Mouse (Mus musculus) midbrain, embryonic 12.5 days (tissue): ENCODE data around the gene Fndc10. TPM values are rescaled to one million over a fixed set of nuclear protein-coding genes. Genes with fewer than 3 reads are reported as not detected.
A peak's percentile ranks its signal among the peaks of the same experiment; 100 is the strongest.

Experiments
- ATAC-seq: fragments of 200-750 bp; cut with Nextera tagmentation; 2 replicates; pipeline ENCODE4 v1.8.0; 2017; ENCODE audit warnings: low read depth, moderate TSS enrichment, moderate library complexity; ENCODE audit not compliant: low FRiP score
- H3K27ac ChIP-seq: fragments of 300-500 bp; sonication (generic); replicated peaks from 2 replicates; pipeline ENCODE4 v1.5.1; 2016; ENCODE audit warnings: mild to moderate bottlenecking
- H3K27me3 ChIP-seq: fragments of 300-500 bp; sonication (generic); 2 replicates; pipeline ENCODE4 v1.6.1; 2016; ENCODE audit warnings: mild to moderate bottlenecking
- H3K36me3 ChIP-seq: fragments of 300-500 bp; sonication (generic); 2 replicates; pipeline ENCODE4 v1.6.1; 2016
- H3K4me1 ChIP-seq: fragments of 300-500 bp; sonication (generic); 2 replicates; pipeline ENCODE4 v1.6.1; 2016
- H3K4me2 ChIP-seq: fragments of 300-500 bp; sonication (generic); replicated peaks from 2 replicates; pipeline ENCODE4 v1.6.1; 2016; ENCODE audit warnings: mild to moderate bottlenecking, moderate library complexity
- H3K4me3 ChIP-seq: fragments of 300-500 bp; sonication (generic); 2 replicates; pipeline ENCODE4 v1.5.1; 2016; ENCODE audit warnings: mild to moderate bottlenecking
- H3K9ac ChIP-seq: fragments of 300-500 bp; sonication (generic); replicated peaks from 2 replicates; pipeline ENCODE4 v1.6.1; 2016; ENCODE audit warnings: mild to moderate bottlenecking, moderate library complexity
- H3K9me3 ChIP-seq: fragments of 300-500 bp; sonication (generic); 2 replicates; pipeline ENCODE4 v1.6.1; 2016; ENCODE audit warnings: mild to moderate bottlenecking
- WGBS: fragments of 180-500 bp; shearing (Covaris S2); methylation state at CpG from one replicate; pipeline ENCODE4 v1.1.7; 2016; 5-methylcytosine and 5-hydroxymethylcytosine counted together
- polyA plus RNA-seq: library from polyadenylated mRNA; unstranded; fragments of >200 nt; fragmentation: Nextera tagmentation; extraction: Ambion mirVana; gene quantifications from 2 replicates; pipeline ENCODE4 v1.2.1, GENCODE M21; 2016

Gene Fndc10
- polyA plus RNA-seq, 1 experiment from 2014 or later = 5.7 TPM

- H3K36me3 ChIP-seq = peaks cover 5% of the 10 kb centered on the region
- no peaks in the 10 kb centered on the region for H3K27me3 ChIP-seq
- no peaks in the 10 kb centered on the region for H3K9me3 ChIP-seq
- H3K4me1 ChIP-seq = peaks cover 12% of the 10 kb centered on the region
- no peak for ATAC-seq
- no peak overlapping the region for H3K27ac ChIP-seq
- H3K4me2 ChIP-seq = no peak overlapping the region
- H3K4me3 ChIP-seq = no peak overlapping the region
- 63% methylated on average over 6 of the region's 6 CpGs for WGBS
- no peak overlapping the region for H3K9ac ChIP-seq
Observed at GRCm38 (mm10) chr4:155710521-155711252, 16.5 kb downstream of the Fndc10 start.

DNA sequence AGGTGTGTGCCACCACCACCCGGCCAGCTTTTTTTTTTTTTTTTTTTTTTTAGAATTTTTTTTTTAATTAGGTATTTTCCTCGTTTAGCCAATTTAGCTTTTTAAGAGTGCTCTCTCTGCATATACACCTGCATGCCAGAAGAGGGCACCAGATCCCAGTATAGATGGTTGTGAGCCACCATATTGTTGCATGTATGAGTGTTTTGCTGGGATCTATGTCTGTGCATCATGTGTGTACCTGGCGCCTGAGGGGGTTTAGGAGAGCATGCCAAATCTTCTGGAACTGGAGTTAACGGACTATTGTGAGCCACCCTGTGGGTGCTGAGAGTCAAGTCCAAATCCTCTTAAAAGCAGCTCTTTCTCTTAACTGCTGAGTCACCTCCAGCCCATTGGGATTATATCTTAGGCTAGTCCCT lies 27.5 kb downstream of the Fndc10 start:
- Histone ChIP-seq H3K36me3 (peaks cover 12% of the 10 kb centered on the region), H3K4me2 (no peak overlapping the region), H3K4me3 (no peak overlapping the region), H3K27me3 (no peaks in the 10 kb centered on the region), H3K27ac (no peak overlapping the region), H3K9ac (no peak overlapping the region), H3K4me1 (no peaks in the 10 kb centered on the region), H3K9me3 (no peaks in the 10 kb centered on the region)
- no peak for ATAC-seq
- WGBS = 66% methylated on average over 4 of the region's 4 CpGs

DNA sequence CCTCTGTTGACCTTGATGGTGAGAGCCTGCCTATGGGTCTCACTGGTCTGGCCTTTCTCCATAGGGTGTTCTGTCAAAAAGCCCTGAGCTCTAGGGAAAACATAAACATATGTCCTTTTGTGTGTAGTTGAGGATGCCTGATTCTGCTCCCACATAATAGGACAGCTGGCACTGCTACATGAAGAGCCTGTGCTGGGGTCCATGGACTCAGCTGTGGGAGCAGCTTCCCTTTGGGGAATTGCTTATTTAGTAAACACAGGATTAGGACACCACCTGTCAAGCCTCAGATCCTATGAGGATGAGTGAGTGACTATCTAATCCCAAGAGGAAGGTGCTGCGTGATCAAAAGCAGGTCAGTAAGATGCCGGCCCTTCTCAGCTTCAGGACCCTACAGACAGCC lies 33.9 kb downstream of the Fndc10 start:
- Histone ChIP-seq H3K4me3 (no peak overlapping the region), H3K4me1 (no peaks in the 10 kb centered on the region; the same call in 1 of the 2 replicates), H3K27ac (peak overlapping the region; percentile 50; the same call in 1 of the 2 replicates), H3K9me3 (no peaks in the 10 kb centered on the region), H3K4me2 (no peak overlapping the region), H3K9ac (no peak overlapping the region), H3K27me3 (no peaks in the 10 kb centered on the region), H3K36me3 (peaks cover 14% of the 10 kb centered on the region)
- 68% methylated on average over 2 of the region's 2 CpGs for WGBS
- ATAC-seq = no peak

- H3K27ac ChIP-seq = no peak overlapping the region
- WGBS = 86% methylated on average over 10 of the region's 10 CpGs
- H3K9me3 ChIP-seq = no peaks in the 10 kb centered on the region
- H3K36me3 ChIP-seq = peaks cover 29% of the 10 kb centered on the region
- H3K27me3 ChIP-seq = no peaks in the 10 kb centered on the region
- no peak for ATAC-seq
- peaks cover 24% of the 10 kb centered on the region for H3K4me1 ChIP-seq
- no peak overlapping the region for H3K4me2 ChIP-seq
- no peak overlapping the region for H3K9ac ChIP-seq
- no peak overlapping the region for H3K4me3 ChIP-seq
Observed at GRCm38 (mm10) chr4:155733267-155733666, 39.1 kb downstream of the Fndc10 start.

DNA sequence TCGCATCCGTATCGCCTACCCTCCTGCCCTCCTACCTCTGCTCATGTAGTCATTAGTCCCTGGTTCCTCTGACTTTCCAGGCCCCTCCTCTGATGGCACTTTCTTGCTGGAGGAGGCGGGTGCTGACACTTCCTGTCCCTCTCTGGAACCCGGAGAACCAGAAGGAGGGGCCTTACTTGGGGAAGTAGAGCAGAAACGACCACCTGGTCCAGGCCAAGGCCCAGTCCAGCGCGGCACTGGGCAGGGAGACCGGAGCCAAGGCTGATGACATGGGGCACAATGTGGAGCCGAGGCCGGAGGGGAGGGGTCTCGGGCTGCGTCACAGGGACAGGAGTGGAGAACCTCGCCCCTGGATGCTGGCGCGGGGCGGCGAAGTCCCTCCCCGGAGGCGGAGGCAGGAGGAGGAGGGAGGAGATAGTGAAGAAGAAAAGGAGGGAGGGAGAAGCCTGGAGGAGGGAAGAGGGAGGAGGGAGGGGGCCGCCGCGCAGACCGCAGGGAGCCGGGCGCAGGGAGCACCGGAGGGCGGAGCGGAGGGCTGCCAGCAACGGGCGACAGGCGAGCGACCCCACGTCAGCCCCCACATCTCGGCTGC lies 40.3 kb downstream of the Fndc10 start, which contains the start of gene Tmem240:
Gene Tmem240 (plus strand): TSS at position 451 of the 592 bp plus-strand sequence.
- ATAC-seq = peak; percentile 95
- WGBS = under 1% methylated on average over 35 of the region's 35 CpGs
- H3K27me3 ChIP-seq = no peaks in the 10 kb centered on the region

GRCm38 (mm10) chr4:155734951-155735702 lies 41.0 kb downstream of the Fndc10 start:
- Histone ChIP-seq H3K27me3 (no peaks in the 10 kb centered on the region), H3K9ac (peak overlapping the region; percentile 91), H3K36me3 (peaks cover 40% of the 10 kb centered on the region), H3K4me3 (peak overlapping the region; percentile 89), H3K27ac (peak overlapping the region; percentile 94), H3K4me1 (peaks cover 24% of the 10 kb centered on the region), H3K9me3 (no peaks in the 10 kb centered on the region), H3K4me2 (peak overlapping the region; percentile 95)
- under 1% methylated on average over 36 of the region's 79 CpGs for WGBS
- peak; percentile 69 for ATAC-seq

More for the DNA sequence above, 40.3 kb downstream of the Fndc10 start, which contains the start of gene Tmem240:
- H3K9ac ChIP-seq = peak within 1 kb of the TSS; percentile 91
- no peaks in the 10 kb centered on the region for H3K9me3 ChIP-seq
- H3K27ac ChIP-seq = peak within 1 kb of the TSS; percentile 94
- peaks cover 33% of the 10 kb centered on the region for H3K36me3 ChIP-seq
- peak within 1 kb of the TSS; percentile 95 for H3K4me2 ChIP-seq
- peak within 1 kb of the TSS; percentile 89 for H3K4me3 ChIP-seq
- H3K4me1 ChIP-seq = peaks cover 24% of the 10 kb centered on the region

DNA sequence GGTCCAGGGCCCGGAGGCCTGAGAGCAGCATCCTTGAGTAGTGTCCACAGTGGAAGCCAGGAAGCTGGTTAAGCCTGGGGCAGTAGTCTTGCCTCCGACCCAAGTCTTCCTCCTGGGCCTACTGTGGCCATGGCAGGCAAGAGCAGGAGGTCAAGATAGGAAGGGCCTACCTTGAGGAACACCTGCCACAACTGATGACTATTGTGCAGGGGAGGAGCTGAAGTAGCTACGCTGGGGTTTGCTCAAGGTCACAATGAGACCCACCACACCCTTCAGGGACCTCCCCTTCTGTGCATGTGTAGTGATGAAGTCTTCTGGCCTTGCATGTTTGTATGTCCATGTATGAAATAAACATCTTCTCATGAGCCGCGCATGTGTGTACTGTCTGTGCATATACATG lies 41.6 kb downstream of the Fndc10 start:
- peak overlapping the region; percentile 94 for H3K27ac ChIP-seq
- H3K4me2 ChIP-seq = peak overlapping the region; percentile 95
- 69% methylated on average over 5 of the region's 5 CpGs for WGBS
- H3K27me3 ChIP-seq = no peaks in the 10 kb centered on the region
- peaks cover 46% of the 10 kb centered on the region for H3K36me3 ChIP-seq
- H3K4me3 ChIP-seq = peak overlapping the region; percentile 89
- no peak for ATAC-seq
- H3K9me3 ChIP-seq = no peaks in the 10 kb centered on the region
- H3K9ac ChIP-seq = peak overlapping the region; percentile 91
- H3K4me1 ChIP-seq = peaks cover 24% of the 10 kb centered on the region

- Histone ChIP-seq H3K4me3 (peak overlapping the region; percentile 89), H3K4me1 (peaks cover 24% of the 10 kb centered on the region), H3K9ac (no peak overlapping the region), H3K4me2 (peak overlapping the region; percentile 95), H3K9me3 (no peaks in the 10 kb centered on the region), H3K27me3 (no peaks in the 10 kb centered on the region), H3K36me3 (peaks cover 50% of the 10 kb centered on the region), H3K27ac (no peak overlapping the region)
- 95% methylated on average over 5 of the region's 5 CpGs for WGBS
- ATAC-seq = no peak
Observed at GRCm38 (mm10) chr4:155736421-155736820, 42.3 kb downstream of the Fndc10 start.

DNA sequence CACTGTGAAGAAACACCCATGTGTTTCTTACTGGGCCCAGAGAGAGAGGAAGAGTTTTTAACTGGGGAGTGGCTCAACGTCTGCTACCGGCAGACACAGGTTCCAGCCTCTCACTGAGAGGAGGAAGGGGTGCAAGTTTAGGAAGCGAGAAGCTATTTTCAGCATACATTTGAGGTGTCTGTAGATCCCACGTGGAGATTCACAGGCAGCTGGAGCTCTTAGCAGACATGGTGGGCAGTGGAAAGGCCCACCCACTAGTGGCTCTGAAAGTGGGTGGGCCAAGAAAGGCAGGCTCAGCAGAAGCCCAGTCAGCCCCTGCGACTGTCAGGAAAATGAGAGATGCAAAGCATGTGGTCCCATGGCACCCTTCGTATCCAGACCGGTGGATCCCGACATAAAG lies 44.1 kb downstream of the Fndc10 start:
- H3K4me1 ChIP-seq = peaks cover 24% of the 10 kb centered on the region
- H3K27ac ChIP-seq = no peak overlapping the region
- H3K27me3 ChIP-seq = no peaks in the 10 kb centered on the region
- H3K36me3 ChIP-seq = peaks cover 57% of the 10 kb centered on the region
- no peak for ATAC-seq
- no peaks in the 10 kb centered on the region for H3K9me3 ChIP-seq
- 75% methylated on average over 8 of the region's 8 CpGs for WGBS
- H3K9ac ChIP-seq = no peak overlapping the region
- no peak overlapping the region for H3K4me2 ChIP-seq
- H3K4me3 ChIP-seq = no peak overlapping the region

DNA sequence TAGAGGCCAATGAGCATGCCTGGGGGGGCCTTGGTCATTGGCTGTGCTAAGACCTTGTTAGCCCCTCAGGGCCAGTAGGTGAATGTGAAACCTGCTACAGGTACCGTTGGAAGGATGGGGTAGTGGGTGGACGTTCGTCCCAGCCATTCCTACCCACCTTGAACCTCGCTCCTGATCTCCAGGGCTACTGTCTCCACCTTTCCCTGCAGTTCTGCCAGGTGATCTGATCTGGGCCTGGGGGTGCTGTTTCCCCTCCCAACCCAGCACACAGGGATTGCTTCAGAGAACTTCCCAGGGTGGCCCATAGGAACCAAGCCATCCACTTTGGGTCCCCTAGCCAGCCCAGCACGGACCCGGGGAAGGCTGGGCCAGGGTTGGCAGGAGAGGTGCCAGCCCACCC lies 45.0 kb downstream of the Fndc10 start:
- H3K4me3 ChIP-seq = no peak overlapping the region
- no peaks in the 10 kb centered on the region for H3K9me3 ChIP-seq
- peaks cover 66% of the 10 kb centered on the region for H3K36me3 ChIP-seq
- no peak overlapping the region for H3K4me2 ChIP-seq
- WGBS = 87% methylated on average over 6 of the region's 6 CpGs
- peaks cover 17% of the 10 kb centered on the region for H3K4me1 ChIP-seq
- H3K9ac ChIP-seq = peak overlapping the region; percentile 31; the same call in 1 of the 2 replicates
- H3K27ac ChIP-seq = no peak overlapping the region
- H3K27me3 ChIP-seq = no peaks in the 10 kb centered on the region
- no peak for ATAC-seq

GRCm38 (mm10) chr4:155739741-155740636 lies 45.8 kb downstream of the Fndc10 start:
- ATAC-seq = peak; percentile 13; the same call in 1 of the 2 replicates
- Histone ChIP-seq H3K4me2 (no peak overlapping the region), H3K9me3 (no peaks in the 10 kb centered on the region), H3K4me3 (no peak overlapping the region), H3K27ac (no peak overlapping the region), H3K4me1 (peaks cover 14% of the 10 kb centered on the region), H3K9ac (no peak overlapping the region), H3K27me3 (no peaks in the 10 kb centered on the region), H3K36me3 (peaks cover 73% of the 10 kb centered on the region)
- WGBS = 87% methylated on average over 37 of the region's 37 CpGs
